Mouse (Mus musculus): ENCODE results near the gene Uvrag.

DNA sequence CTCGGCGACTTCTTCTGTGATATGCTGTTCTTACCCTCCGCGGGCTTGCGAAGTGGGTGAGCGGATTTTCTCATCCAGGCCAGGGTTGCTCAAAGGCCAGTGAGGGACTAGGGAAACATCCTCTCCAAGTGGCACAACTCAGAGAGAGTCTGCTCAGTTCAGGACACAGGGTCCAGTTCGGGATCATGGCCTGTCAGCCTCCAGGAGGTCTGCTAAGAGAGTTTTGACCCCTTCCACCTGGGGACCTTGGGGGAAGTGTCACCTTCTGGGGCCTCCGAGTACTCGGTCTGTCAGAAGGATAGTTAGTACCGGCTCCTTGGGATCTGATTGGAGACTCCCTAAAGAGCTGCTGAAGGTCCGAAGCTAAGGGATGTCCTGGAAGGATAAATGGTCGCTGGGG lies 301.6 kb downstream of the Uvrag start:
- TF ChIP-seq CTCF (IDR thresholded peaks at IDR 0.05; ENCODE audit: extremely low read depth, insufficient read depth, insufficient read length, insufficient replicate concordance) (no peak), POLR2A (IDR thresholded peaks at IDR 0.05; ENCODE audit: low read depth, low read length) (no peak)
